Mouse (Mus musculus) forebrain, embryonic 10.5 days (tissue): ENCODE results near the gene Slc22a12. TPM values are rescaled to one million over a fixed set of nuclear protein-coding genes. Genes with fewer than 3 reads are reported as not detected.

Source experiments
- DNase-seq: peaks from one replicate; pipeline ENCODE4 v3.0.0-alpha.2; 2017; ENCODE audit warnings: low spot score; ENCODE audit errors: extremely low spot score
- H3K27ac ChIP-seq: fragments of 300-500 bp; sonication (generic); 2 replicates; pipeline ENCODE4 v1.5.1; 2016; ENCODE audit warnings: mild to moderate bottlenecking
- H3K27me3 ChIP-seq: fragments of 300-500 bp; sonication (generic); 2 replicates; pipeline ENCODE4 v1.6.1; 2016; ENCODE audit warnings: mild to moderate bottlenecking; ENCODE audit not compliant: poor library complexity, severe bottlenecking
- H3K36me3 ChIP-seq: fragments of 300-500 bp; sonication (generic); replicated peaks from 2 replicates; pipeline ENCODE4 v1.6.1; 2016; ENCODE audit warnings: mild to moderate bottlenecking, moderate library complexity
- H3K4me1 ChIP-seq: fragments of 300-500 bp; sonication (generic); 2 replicates; pipeline ENCODE4 v1.6.1; 2016
- H3K4me3 ChIP-seq: fragments of 300-500 bp; sonication (generic); 2 replicates; pipeline ENCODE4 v1.5.1; 2016; ENCODE audit warnings: mild to moderate bottlenecking, moderate library complexity
- H3K9me3 ChIP-seq: fragments of 300-500 bp; sonication (generic); 2 replicates; pipeline ENCODE4 v1.6.1; 2016; ENCODE audit warnings: mild to moderate bottlenecking, moderate library complexity
- WGBS: fragments of 180-500 bp; shearing (Covaris S2); methylation state at CpG from one replicate; pipeline ENCODE4 v1.1.7; 2016; 5-methylcytosine and 5-hydroxymethylcytosine counted together
- polyA plus RNA-seq: library from polyadenylated mRNA; unstranded; fragments of >200 nt; fragmentation: Nextera tagmentation; extraction: Ambion mirVana; gene quantifications from 2 replicates; pipeline ENCODE4 v1.2.1, GENCODE M21; 2016

Slc22a12 gene
- polyA plus RNA-seq, 1 experiment from 2014 or later, result not detected

GRCm38 (mm10) chr19:6537526-6537925, 5.3 kb downstream of the Slc22a12 start:
- H3K27ac ChIP-seq, result peak overlapping the region; percentile 49; the same call in 1 of the 2 replicates
- H3K27me3 ChIP-seq, result peaks cover 25% of the 10 kb centered on the region
- H3K9me3 ChIP-seq, result no peaks in the 10 kb centered on the region
- peaks cover 27% of the 10 kb centered on the region for H3K4me1 ChIP-seq
- WGBS, result 79% methylated on average over 8 of the region's 8 CpGs
- H3K36me3 ChIP-seq, result no peaks in the 10 kb centered on the region
- H3K4me3 ChIP-seq, result no peak overlapping the region
- no peak for DNase-seq

GRCm38 (mm10) chr19:6536696-6537095, 6.1 kb downstream of the Slc22a12 start:
- whole genome bisulfite sequencing, result 72% methylated on average over 6 of the region's 6 CpGs
- Histone ChIP-seq H3K9me3 (no peaks in the 10 kb centered on the region), H3K27me3 (peaks cover 33% of the 10 kb centered on the region), H3K4me3 (no peak overlapping the region), H3K27ac (no peak overlapping the region), H3K36me3 (no peaks in the 10 kb centered on the region), H3K4me1 (peaks cover 33% of the 10 kb centered on the region)
- DNase-seq, result no peak

GRCm38 (mm10) chr19:6536201-6536600, 6.6 kb downstream of the Slc22a12 start:
- Histone ChIP-seq H3K9me3 (no peaks in the 10 kb centered on the region), H3K4me3 (no peak overlapping the region), H3K27me3 (peaks cover 38% of the 10 kb centered on the region), H3K27ac (no peak overlapping the region), H3K4me1 (peaks cover 38% of the 10 kb centered on the region), H3K36me3 (no peaks in the 10 kb centered on the region)
- DNase-seq, result no peak
- 84% methylated on average over 3 of the region's 3 CpGs for WGBS

- peak; percentile 35 for DNase-seq
- Histone ChIP-seq H3K4me1 (peaks cover 58% of the 10 kb centered on the region), H3K27me3 (peaks cover 48% of the 10 kb centered on the region), H3K4me3 (peak overlapping the region; percentile 18; the same call in 1 of the 2 replicates), H3K9me3 (no peaks in the 10 kb centered on the region), H3K27ac (peak overlapping the region; percentile 90), H3K36me3 (no peaks in the 10 kb centered on the region)
- WGBS, result 50% methylated on average over 5 of the region's 5 CpGs
Measured at GRCm38 (mm10) chr19:6534118-6534415, 8.8 kb downstream of the Slc22a12 start.

DNA sequence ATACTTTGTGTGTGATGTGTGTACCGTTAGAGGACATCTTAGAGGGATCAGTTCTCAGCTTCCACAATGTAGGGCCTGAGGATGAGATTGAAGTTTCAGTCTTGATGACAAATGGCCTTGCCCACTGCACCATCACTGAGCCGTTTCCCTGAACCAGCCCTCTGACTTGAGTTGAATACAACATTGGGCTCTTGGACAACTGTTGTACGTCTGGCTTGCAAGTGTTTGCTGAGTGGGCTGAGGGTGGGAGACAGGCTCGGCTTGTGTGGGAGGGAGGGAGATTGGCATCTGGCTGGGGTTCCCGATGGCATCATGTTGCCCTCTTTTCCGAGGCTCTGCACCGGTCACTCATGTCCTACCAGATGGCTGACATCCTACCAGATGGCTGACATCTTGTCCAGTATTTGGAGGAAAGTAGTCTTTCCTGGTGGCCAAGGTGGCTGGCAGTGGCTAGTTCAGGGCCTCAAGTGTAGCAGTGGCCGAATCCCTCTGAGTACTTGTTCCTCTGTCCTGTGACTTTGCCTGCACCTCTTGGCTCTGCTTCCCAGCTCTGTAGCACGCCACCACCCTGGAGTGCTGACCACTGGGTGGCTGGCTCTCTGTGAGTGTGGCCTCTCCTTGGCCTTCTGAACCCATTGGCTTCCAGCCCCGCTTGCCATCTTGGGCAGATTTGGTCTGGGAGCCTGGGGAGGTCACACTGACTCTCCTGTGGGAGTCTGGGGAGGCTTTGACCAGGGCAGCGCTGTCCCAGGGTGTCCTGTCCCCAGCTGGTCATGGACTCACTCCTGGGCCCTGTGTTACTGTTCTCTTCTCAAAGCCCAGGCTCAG, 9.3 kb downstream of the Slc22a12 start:
- Histone ChIP-seq H3K27ac (peak overlapping the region; percentile 90), H3K27me3 (peaks cover 48% of the 10 kb centered on the region), H3K4me1 (peaks cover 64% of the 10 kb centered on the region), H3K9me3 (no peaks in the 10 kb centered on the region), H3K36me3 (no peaks in the 10 kb centered on the region), H3K4me3 (peak overlapping the region; percentile 18; the same call in 1 of the 2 replicates)
- DNase-seq, result no peak
- WGBS, result 69% methylated on average over 11 of the region's 11 CpGs

DNA sequence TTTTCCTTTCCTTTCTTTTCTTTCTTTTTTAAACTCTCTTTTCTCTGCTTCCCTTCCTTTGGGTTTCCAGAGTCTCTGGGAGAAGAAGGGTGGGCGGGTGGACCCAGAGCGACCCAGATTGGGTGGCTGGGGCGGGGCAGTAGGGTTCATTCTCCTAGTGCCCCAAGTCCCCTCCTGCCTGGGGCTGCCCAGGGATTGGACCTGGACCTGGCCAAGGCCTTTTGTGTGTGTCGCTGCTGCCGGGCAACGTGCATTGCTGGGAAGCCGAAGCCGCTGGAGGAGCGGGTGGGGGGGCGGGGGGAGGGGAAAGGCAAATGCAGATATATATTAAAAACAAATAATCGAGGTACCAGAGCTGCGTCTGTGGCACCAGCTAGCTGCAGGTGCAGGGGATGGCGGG, 10.2 kb downstream of the Slc22a12 start:
- DNase-seq, result peak; percentile 53
- Histone ChIP-seq H3K27ac (peak overlapping the region; percentile 90), H3K27me3 (peaks cover 48% of the 10 kb centered on the region), H3K9me3 (no peaks in the 10 kb centered on the region), H3K36me3 (no peaks in the 10 kb centered on the region; the same call in 1 of the 2 replicates), H3K4me3 (peak overlapping the region; percentile 62), H3K4me1 (peaks cover 66% of the 10 kb centered on the region)
- 6% methylated on average over 13 of the region's 13 CpGs for WGBS

GRCm38 (mm10) chr19:6531832-6532471, 10.9 kb downstream of the Slc22a12 start:
- H3K36me3 ChIP-seq, result peaks cover 2% of the 10 kb centered on the region; the same call in 1 of the 2 replicates
- WGBS, result 1% methylated on average over 36 of the region's 36 CpGs
- peak; percentile 50 for DNase-seq
- peak overlapping the region; percentile 90 for H3K27ac ChIP-seq
- H3K4me1 ChIP-seq, result peaks cover 68% of the 10 kb centered on the region
- H3K27me3 ChIP-seq, result peaks cover 48% of the 10 kb centered on the region
- no peaks in the 10 kb centered on the region for H3K9me3 ChIP-seq
- peak overlapping the region; percentile 62 for H3K4me3 ChIP-seq

DNA sequence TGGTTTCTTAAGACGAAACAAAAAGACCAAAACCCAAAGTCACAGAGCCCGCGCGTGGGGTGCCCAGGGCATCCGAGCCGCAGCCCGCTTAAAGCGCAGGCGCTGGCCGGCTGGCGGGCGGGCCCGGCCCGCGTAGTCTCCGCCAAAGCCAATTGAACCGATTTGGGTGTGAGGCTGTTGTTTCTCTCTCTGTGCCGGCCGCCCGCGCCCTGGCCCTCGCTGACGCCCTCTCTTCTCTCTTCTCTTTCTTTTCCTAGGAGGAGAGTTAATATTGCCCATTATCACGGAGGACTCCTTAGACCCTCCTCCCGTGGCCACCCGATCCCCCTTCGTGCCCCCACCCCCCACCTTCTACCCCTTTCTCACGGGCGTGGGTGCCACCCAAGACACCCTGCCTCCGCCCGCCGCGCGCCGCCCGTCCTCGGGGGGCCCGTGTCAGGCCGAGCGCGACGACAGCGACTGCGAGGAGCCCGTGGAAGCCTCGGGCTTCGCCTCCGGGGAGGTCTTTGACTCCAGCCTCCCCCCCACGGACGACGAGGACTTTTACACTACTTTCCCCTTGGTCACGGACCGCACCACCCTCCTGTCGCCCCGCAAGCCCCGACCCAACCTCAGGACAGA, 11.7 kb downstream of the Slc22a12 start:
- H3K27ac ChIP-seq, result peak overlapping the region; percentile 90
- peaks cover 5% of the 10 kb centered on the region; the same call in 1 of the 2 replicates for H3K36me3 ChIP-seq
- H3K9me3 ChIP-seq, result no peaks in the 10 kb centered on the region
- H3K4me3 ChIP-seq, result peak overlapping the region; percentile 62
- WGBS, result under 1% methylated on average over 56 of the region's 56 CpGs
- H3K4me1 ChIP-seq, result peaks cover 68% of the 10 kb centered on the region
- H3K27me3 ChIP-seq, result peaks cover 47% of the 10 kb centered on the region
- DNase-seq, result peak; percentile 46

DNA sequence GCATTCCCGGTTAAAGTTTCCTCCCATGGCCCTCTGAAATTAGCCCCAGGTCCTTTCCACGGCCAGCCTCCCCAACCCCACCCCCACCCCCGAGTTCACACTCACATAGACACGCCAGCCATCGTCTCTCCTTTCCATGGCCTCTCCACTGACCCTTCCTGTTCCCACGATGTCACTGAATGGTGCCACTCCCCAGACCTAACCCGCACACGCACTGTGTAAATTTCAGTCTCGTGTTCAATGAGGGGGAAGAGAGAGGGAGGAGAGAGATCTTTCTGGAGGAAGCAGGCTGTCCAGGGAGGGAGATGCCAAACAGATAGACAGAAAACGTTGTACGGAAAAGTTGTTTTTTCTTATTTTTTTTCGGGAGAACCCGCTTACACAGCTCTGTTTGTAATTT, 12.5 kb downstream of the Slc22a12 start:
- peak overlapping the region; percentile 71 for H3K27ac ChIP-seq
- peak overlapping the region; percentile 62 for H3K4me3 ChIP-seq
- WGBS, result 22% methylated on average over 13 of the region's 13 CpGs
- peaks cover 67% of the 10 kb centered on the region for H3K4me1 ChIP-seq
- H3K9me3 ChIP-seq, result no peaks in the 10 kb centered on the region
- peaks cover 5% of the 10 kb centered on the region; the same call in 1 of the 2 replicates for H3K36me3 ChIP-seq
- DNase-seq, result no peak
- H3K27me3 ChIP-seq, result peaks cover 45% of the 10 kb centered on the region

- H3K27me3 ChIP-seq, result peaks cover 42% of the 10 kb centered on the region
- peak overlapping the region; percentile 71 for H3K27ac ChIP-seq
- H3K4me1 ChIP-seq, result peaks cover 63% of the 10 kb centered on the region
- H3K36me3 ChIP-seq, result peaks cover 8% of the 10 kb centered on the region; the same call in 1 of the 2 replicates
- H3K9me3 ChIP-seq, result no peaks in the 10 kb centered on the region
- peak overlapping the region; percentile 62; the same call in 1 of the 2 replicates for H3K4me3 ChIP-seq
- peak; percentile 63 for DNase-seq
- WGBS, result 52% methylated on average over 14 of the region's 14 CpGs
Measured at GRCm38 (mm10) chr19:6529265-6529985, 13.4 kb downstream of the Slc22a12 start.

- H3K4me1 ChIP-seq, result peaks cover 48% of the 10 kb centered on the region
Measured at GRCm38 (mm10) chr19:6527839-6528531, 14.8 kb downstream of the Slc22a12 start.

GRCm38 (mm10) chr19:6527439-6527838, 15.4 kb downstream of the Slc22a12 start:
- peaks cover 43% of the 10 kb centered on the region for H3K4me1 ChIP-seq
- H3K9me3 ChIP-seq, result no peaks in the 10 kb centered on the region
- DNase-seq, result no peak
- peaks cover 11% of the 10 kb centered on the region; the same call in 1 of the 2 replicates for H3K36me3 ChIP-seq
- 88% methylated on average over 3 of the region's 3 CpGs for WGBS
- peaks cover 22% of the 10 kb centered on the region for H3K27me3 ChIP-seq
- H3K4me3 ChIP-seq, result no peak overlapping the region
- H3K27ac ChIP-seq, result no peak overlapping the region

More at GRCm38 (mm10) chr19:6527839-6528531, 14.8 kb downstream of the Slc22a12 start:
- H3K4me3 ChIP-seq, result no peak overlapping the region
- H3K27ac ChIP-seq, result no peak overlapping the region
- no peaks in the 10 kb centered on the region for H3K9me3 ChIP-seq
- 79% methylated on average over 17 of the region's 17 CpGs for WGBS
- no peak for DNase-seq
- H3K36me3 ChIP-seq, result peaks cover 8% of the 10 kb centered on the region; the same call in 1 of the 2 replicates
- H3K27me3 ChIP-seq, result peaks cover 28% of the 10 kb centered on the region
